Mouse (Mus musculus) layer of hippocampus, postnatal 25 days (tissue): Measurements from ENCODE around the gene Ccn5. TPM values are rescaled to one million over a fixed set of nuclear protein-coding genes. Genes with fewer than 3 reads are reported as not detected.

Experiments
- DNase-seq, 2 experiments: peaks; one replicate each; pipeline ENCODE4 v3.0.0; 2022; ENCODE audit warnings: mixed read lengths in 2 of 2, low spot score in 1 of 2; ENCODE audit errors: extremely low spot score in 1 of 2
- total RNA-seq, 2 experiments: library from RNA; stranded (reverse); gene quantifications; 2 replicates each; pipeline ENCODE4 v1.2.3; 2021

Ccn5 gene
- total RNA-seq, result not detected

- peak in 1 of 2 experiments; percentile 17 for DNase-seq
Measured at GRCm38 (mm10) chr2:163820607-163821006, at the start of gene Ccn5. Gene Ccn5, plus strand, starts transcription at chr2:163820861.

GRCm38 (mm10) chr2:163776661-163777060 lies 44.0 kb upstream of the Ccn5 start:
- DNase-seq, result no peak

- no peak for DNase-seq
Measured at GRCm38 (mm10) chr2:163777061-163777460, 43.6 kb upstream of the Ccn5 start.

- no peak for DNase-seq
Measured at GRCm38 (mm10) chr2:163778896-163779295, 41.8 kb upstream of the Ccn5 start.

GRCm38 (mm10) chr2:163783368-163783767 lies 37.3 kb upstream of the Ccn5 start:
- DNase-seq, result no peak

GRCm38 (mm10) chr2:163783901-163784300 lies 36.8 kb upstream of the Ccn5 start:
- no peak for DNase-seq

GRCm38 (mm10) chr2:163787086-163787485 lies 33.6 kb upstream of the Ccn5 start:
- no peak for DNase-seq

- DNase-seq, result peak in 1 of 2 experiments; percentile 19
Measured at GRCm38 (mm10) chr2:163787709-163788108, 33.0 kb upstream of the Ccn5 start.

GRCm38 (mm10) chr2:163788484-163788883 lies 32.2 kb upstream of the Ccn5 start:
- peak; percentile 54 to 75 for DNase-seq

GRCm38 (mm10) chr2:163798411-163798810 lies 22.2 kb upstream of the Ccn5 start:
- no peak for DNase-seq

- no peak for DNase-seq
Measured at GRCm38 (mm10) chr2:163800832-163801231, 19.8 kb upstream of the Ccn5 start.

- no peak for DNase-seq
Measured at GRCm38 (mm10) chr2:163801406-163801805, 19.3 kb upstream of the Ccn5 start.

GRCm38 (mm10) chr2:163803838-163804237 lies 16.8 kb upstream of the Ccn5 start:
- no peak for DNase-seq

- no peak for DNase-seq
Measured at GRCm38 (mm10) chr2:163809166-163809565, 11.5 kb upstream of the Ccn5 start.

GRCm38 (mm10) chr2:163809704-163810103 lies 11.0 kb upstream of the Ccn5 start:
- DNase-seq, result no peak

- DNase-seq, result no peak
Measured at GRCm38 (mm10) chr2:163813077-163813476, 7.6 kb upstream of the Ccn5 start.

GRCm38 (mm10) chr2:163814739-163815465 lies 5.8 kb upstream of the Ccn5 start:
- no peak for DNase-seq

- peak; percentile 50 to 83 for DNase-seq
Measured at GRCm38 (mm10) chr2:163823248-163823647, 2.6 kb downstream of the Ccn5 start.

GRCm38 (mm10) chr2:163823771-163824170 lies 3.1 kb downstream of the Ccn5 start:
- no peak for DNase-seq

GRCm38 (mm10) chr2:163825861-163826260 lies 5.2 kb downstream of the Ccn5 start:
- no peak for DNase-seq

- DNase-seq, result no peak
Measured at GRCm38 (mm10) chr2:163826494-163826893, 5.8 kb downstream of the Ccn5 start.

- no peak for DNase-seq
Measured at GRCm38 (mm10) chr2:163831163-163831562, 10.5 kb downstream of the Ccn5 start.
